Mouse (Mus musculus) left cerebral cortex, adult 18-20 months (tissue): ENCODE results near the gene Zfp759. TPM values are rescaled to one million over a fixed set of nuclear protein-coding genes. Genes with fewer than 3 reads are reported as not detected.

ENCODE experiments used
- total RNA-seq, 2 experiments: library from RNA; stranded (reverse); gene quantifications; 2 replicates each; pipeline ENCODE4 v1.2.3; 2021

Gene Zfp759
- total RNA-seq, 2 experiments from 2014 or later: 9.5 to 10.1 TPM

Other genes starting within 250 kb of the Zfp759 start
- 1 to 10 TPM; 2.8 to 3.5 TPM for gene Gm10767, start 216.7 kb upstream of the Zfp759 start, total RNA-seq
- gene Zfp712, start 60.5 kb upstream of the Zfp759 start, total RNA-seq: 1 to 10 TPM; 5.3 to 5.5 TPM
- gene Zfp708, start 23.7 kb upstream of the Zfp759 start, total RNA-seq: 1 to 10 TPM; 2.3 to 2.4 TPM
- 1 to 10 TPM; 3.1 to 3.2 TPM for gene Gm28557, start 13.1 kb upstream of the Zfp759 start, total RNA-seq
- gene Rslcan18, start 5.4 kb upstream of the Zfp759 start, total RNA-seq: under 1 TPM; 0.21 to 0.30 TPM
- 1 to 10 TPM; 4.3 to 5.5 TPM for gene Rsl1, start 51.5 kb downstream of the Zfp759 start, total RNA-seq
- gene Zfp455, start 72.8 kb downstream of the Zfp759 start, total RNA-seq: 1 to 10 TPM; 3.1 to 4.5 TPM
- gene Zfp458, start 156.8 kb downstream of the Zfp759 start, total RNA-seq: 10 to 100 TPM; 18.7 to 20.4 TPM
- 1 to 10 TPM; 5.1 to 7.2 TPM for gene Zfp457, start 184.8 kb downstream of the Zfp759 start, total RNA-seq
- 1 to 10 TPM; 3.1 TPM for gene Zfp595, start 210.9 kb downstream of the Zfp759 start, total RNA-seq
- 1 to 10 TPM in 1 of 2 experiments, not detected in 1; 3.6 TPM for gene Gm28044, start 238.9 kb downstream of the Zfp759 start, total RNA-seq
- under 1 TPM; 0.77 to 0.91 TPM for gene Zfp953, start 238.9 kb downstream of the Zfp759 start, total RNA-seq